Comparison of ENCODE assay signal across 8 mouse cellular contexts in genomic region chr15:97831242-97831986, GRCm38 (mm10). TPM values are rescaled to one million over a fixed set of nuclear protein-coding genes. Genes with fewer than 3 reads are reported as not detected.
DNase-seq lines count a peak whose midpoint lies in the region; ATAC-seq and TF ChIP-seq lines count a peak whose summit lies in the region.

No protein-coding gene starts in this region.

- peaks cover 34% of the 10 kb centered on the region for H3K4me1 ChIP-seq in heart, embryonic 11.5 days (ENCODE audit: control insufficient read depth, insufficient read depth, low read length)
- H3K4me1 ChIP-seq in lung, embryonic 15.5 days = peaks cover 63% of the 10 kb centered on the region
- peaks cover 38% of the 10 kb centered on the region for H3K4me1 ChIP-seq in olfactory bulb, adult 2 months (ENCODE audit: control insufficient read depth, insufficient read depth, low read length)

- H3K4me3 ChIP-seq in heart, embryonic 11.5 days (ENCODE audit: low read depth, low read length) = peak overlapping the region; percentile 90
- peak overlapping the region; percentile 92 for H3K4me3 ChIP-seq in lung, embryonic 15.5 days
- H3K4me3 ChIP-seq in olfactory bulb, adult 2 months (ENCODE audit: insufficient read depth, low read depth, low read length) = peak overlapping the region; percentile 91

- H3K4me2 ChIP-seq in heart, embryonic 11.5 days = peak overlapping the region; percentile 83
- H3K4me2 ChIP-seq in lung, embryonic 15.5 days = peak overlapping the region; percentile 86

- peak; percentile 83 for DNase-seq in CD4-positive, CD25-positive, alpha-beta regulatory T cell, adult 2 months (ENCODE audit: low read depth, low spot score)
- DNase-seq in embryo, embryonic 9.5 days (ENCODE audit: extremely low spot score) = peak; percentile 87
- DNase-seq in kidney, adult 9 months = peak; percentile 61
- peak; percentile 48 for DNase-seq in urinary bladder, postnatal 25 days (ENCODE audit: low spot score)

- H3K27me3 ChIP-seq in heart, embryonic 11.5 days (ENCODE audit: control insufficient read depth, insufficient read depth, low read length) = no peaks in the 10 kb centered on the region
- no peaks in the 10 kb centered on the region for H3K27me3 ChIP-seq in lung, embryonic 15.5 days

- under 1% methylated on average over 75 of the region's 84 CpGs for WGBS in heart, embryonic 11.5 days (ENCODE audit: insufficient replicate concordance)
- WGBS in lung, embryonic 15.5 days = under 1% methylated on average over 53 of the region's 84 CpGs
- WGBS in olfactory bulb, adult 2 months = 1% methylated on average over 79 of the region's 84 CpGs

- peak; percentile 34; the same call in 1 of the 2 replicates for TF ChIP-seq POLR2A in olfactory bulb, adult 2 months (IDR thresholded peaks at IDR 0.05; ENCODE audit: insufficient read depth, low read depth, low read length)

- H3K9ac ChIP-seq in heart, embryonic 11.5 days (ENCODE audit: low read depth, low read length) = peak overlapping the region; percentile 97
- peak overlapping the region; percentile 98 for H3K9ac ChIP-seq in lung, embryonic 15.5 days

- ATAC-seq in activated CD4-positive, CD25-positive, alpha-beta regulatory T cell, adult 4 months = peak; percentile 48
- ATAC-seq in heart, embryonic 11.5 days (replicated peaks; ENCODE audit: insufficient number of reproducible peaks, low FRiP score, low TSS enrichment) = peak; percentile 81
- ATAC-seq in lung, embryonic 15.5 days (ENCODE audit: borderline replicate concordance, extremely low read depth, low FRiP score, low TSS enrichment) = peak; percentile 90

- H3K27ac ChIP-seq in heart, embryonic 11.5 days (ENCODE audit: low read depth, low read length) = peak overlapping the region; percentile 96
- H3K27ac ChIP-seq in lung, embryonic 15.5 days = peak overlapping the region; percentile 98
- H3K27ac ChIP-seq in olfactory bulb, adult 2 months (ENCODE audit: insufficient read depth, low read depth, low read length) = peak overlapping the region; percentile 87

- no peaks in the 10 kb centered on the region for H3K9me3 ChIP-seq in heart, embryonic 11.5 days (replicated peaks; ENCODE audit: control insufficient read depth, low read length)
- H3K9me3 ChIP-seq in lung, embryonic 15.5 days = no peaks in the 10 kb centered on the region

- no peak for TF ChIP-seq CTCF in olfactory bulb, adult 2 months (IDR thresholded peaks at IDR 0.05; ENCODE audit: insufficient read depth, low read depth, low read length)

- H3K36me3 ChIP-seq in heart, embryonic 11.5 days (ENCODE audit: control insufficient read depth, insufficient read depth, low read length) = no peaks in the 10 kb centered on the region
- no peaks in the 10 kb centered on the region for H3K36me3 ChIP-seq in lung, embryonic 15.5 days

RNA-seq across cellular contexts. Expression of gene Hdac7, which starts 12.9 kb away (rescaled TPM):
- polyA plus RNA-seq in activated CD4-positive, CD25-positive, alpha-beta regulatory T cell, adult 4 months (2017; shearing (Covaris generic)) = 10 to 100 TPM; 58.8 to 69.5 TPM
- polyA plus RNA-seq in heart, embryonic 11.5 days (2014; fragmentation: Nextera tagmentation; extraction: Ambion mirVana) = 24.6 and 25.0 TPM in 2 replicates
- 40.6 and 44.7 TPM in 2 replicates for polyA plus RNA-seq in lung, embryonic 15.5 days (2015; fragmentation: Nextera tagmentation; extraction: Ambion mirVana)
- 147 TPM in 1 of 2 replicates, not detected in the other for polyA plus RNA-seq in olfactory bulb, adult 2 months (2012; ENCODE audit: insufficient read depth, insufficient read length, low replicate concordance, missing spikeins)

RNA-seq across cellular contexts. Expression of gene Slc48a1, which starts 53.1 kb away (rescaled TPM):
- 10 to 100 TPM; 23.6 to 29.0 TPM for polyA plus RNA-seq in activated CD4-positive, CD25-positive, alpha-beta regulatory T cell, adult 4 months (2017; shearing (Covaris generic))
- 45.1 and 51.1 TPM in 2 replicates for polyA plus RNA-seq in heart, embryonic 11.5 days (2014; fragmentation: Nextera tagmentation; extraction: Ambion mirVana)
- 38.7 and 42.2 TPM in 2 replicates for polyA plus RNA-seq in lung, embryonic 15.5 days (2015; fragmentation: Nextera tagmentation; extraction: Ambion mirVana)
- not detected in 2 replicates for polyA plus RNA-seq in olfactory bulb, adult 2 months (2012; ENCODE audit: insufficient read depth, insufficient read length, low replicate concordance, missing spikeins)

Comparison
In these comparisons a context has a peak if more than half of its experiments do, and no peak if none do; other contexts are left out.
1. Peak in every context shown above with its lines: DNase-seq, ATAC-seq, H3K4me3 ChIP-seq and H3K27ac ChIP-seq.